Mouse (Mus musculus) telencephalon, adult 2 months (tissue): ENCODE data around the gene Bin2.
"Not testable (repeated sequence)": the region's sequence is repeated elsewhere in the genome, so short reads cannot be mapped to it uniquely, and the experiment has no call there.

Source experiments
- DNase-seq: peaks from one replicate; pipeline ENCODE4 v3.0.0-alpha.2; 2011; ENCODE audit warnings: low read depth, low spot score

Bin2 gene

DNA sequence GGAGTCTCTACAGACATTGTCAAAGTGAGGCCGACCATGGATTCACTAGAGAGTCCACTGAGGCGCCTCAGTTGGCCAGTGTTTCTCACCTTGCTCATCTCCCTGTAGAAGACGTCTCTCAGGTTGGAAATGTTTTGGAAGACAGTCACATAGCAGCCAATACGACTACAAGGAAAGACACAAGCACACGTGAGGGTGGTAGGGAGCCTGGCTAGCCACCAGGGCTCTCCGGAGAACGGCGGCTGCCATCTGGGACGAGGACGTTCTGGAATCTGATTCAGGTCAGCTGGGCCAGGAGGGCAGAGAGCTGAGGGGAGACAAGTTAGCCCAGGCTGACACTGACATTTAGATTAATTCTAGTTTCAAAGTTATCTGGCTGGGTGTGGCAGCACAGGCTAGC, 19.2 kb downstream of the Bin2 start:
- no peak for DNase-seq

- DNase-seq, result no peak
These were observed 23.2 kb downstream of the Bin2 start for GRCm38 (mm10) chr15:100646161-100646560.

- no peak for DNase-seq
These were observed 26.9 kb downstream of the Bin2 start for GRCm38 (mm10) chr15:100642451-100642850.

DNA sequence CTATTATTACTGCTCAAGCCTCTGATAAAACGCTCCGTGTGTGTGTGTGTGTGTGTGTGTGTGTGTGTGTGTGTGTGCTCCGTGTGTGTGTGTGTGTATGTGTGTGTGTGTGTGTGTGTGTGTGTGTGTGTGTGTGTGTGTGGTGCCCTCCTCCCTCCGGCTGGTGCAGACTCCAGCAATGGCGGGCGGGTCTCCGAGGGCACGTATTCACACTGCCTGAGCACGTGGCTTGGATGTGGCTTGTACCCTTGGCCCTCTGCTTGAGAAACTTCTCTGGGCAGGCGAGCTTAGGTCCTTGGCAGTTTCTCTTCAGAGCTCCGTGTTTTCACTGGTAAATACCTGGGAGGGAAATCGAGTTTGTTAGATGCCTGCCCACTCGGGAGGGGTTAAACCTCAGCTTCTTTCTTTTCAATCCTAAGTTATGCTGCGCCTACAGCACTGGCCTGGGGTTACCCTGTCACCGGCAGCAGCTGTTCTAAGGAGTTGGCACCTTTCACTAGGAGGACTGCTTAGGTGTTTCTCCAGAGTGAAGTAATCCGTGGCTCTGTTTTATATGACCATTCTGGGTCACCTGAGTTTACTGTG, 28.0 kb downstream of the Bin2 start:
- no peak for DNase-seq

DNA sequence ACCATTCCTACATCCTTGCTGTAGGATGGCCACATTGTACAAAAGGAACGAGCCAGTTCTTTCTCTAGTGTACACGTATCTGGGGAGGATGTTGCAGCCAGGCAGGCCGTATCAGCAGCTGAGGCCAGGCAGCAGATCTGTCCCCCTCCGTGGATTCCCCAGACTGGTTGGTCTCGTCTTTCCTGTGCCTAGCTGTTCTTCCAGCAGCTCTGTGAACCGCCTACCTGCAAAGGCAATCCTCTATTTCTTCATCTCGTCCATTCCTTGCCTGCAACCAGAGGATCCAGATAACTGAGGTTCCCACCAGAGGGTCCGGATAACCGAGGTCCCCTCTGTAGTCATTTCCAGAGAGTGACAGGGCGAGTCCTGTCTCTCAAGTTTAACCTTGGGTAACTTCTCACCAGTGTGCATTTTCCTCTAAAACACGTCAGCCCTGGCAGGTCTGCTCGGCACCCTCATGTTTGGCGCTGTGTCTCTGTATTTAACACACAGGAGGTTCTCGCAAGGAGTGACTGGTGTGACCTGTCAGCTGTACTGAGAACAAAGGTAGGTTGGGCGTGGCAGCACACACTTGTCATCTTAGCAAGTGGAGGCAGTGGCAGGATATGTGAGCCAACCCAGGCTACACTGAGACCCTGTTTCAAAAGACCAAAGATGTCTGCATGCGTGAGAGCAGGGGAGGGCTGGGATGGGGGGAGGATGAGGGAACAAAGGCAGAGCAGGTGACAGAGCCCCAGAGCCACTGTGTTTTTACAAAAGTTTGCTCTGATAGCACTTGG, 29.2 kb downstream of the Bin2 start:
- no peak for DNase-seq

- no peak for DNase-seq
These were observed 31.7 kb downstream of the Bin2 start for GRCm38 (mm10) chr15:100637661-100638060.

GRCm38 (mm10) chr15:100636700-100637501, 32.5 kb downstream of the Bin2 start, which contains the start of gene Smagp:
Smagp (minus strand) TSS chr15:100636940.
- DNase-seq, result no peak

DNA sequence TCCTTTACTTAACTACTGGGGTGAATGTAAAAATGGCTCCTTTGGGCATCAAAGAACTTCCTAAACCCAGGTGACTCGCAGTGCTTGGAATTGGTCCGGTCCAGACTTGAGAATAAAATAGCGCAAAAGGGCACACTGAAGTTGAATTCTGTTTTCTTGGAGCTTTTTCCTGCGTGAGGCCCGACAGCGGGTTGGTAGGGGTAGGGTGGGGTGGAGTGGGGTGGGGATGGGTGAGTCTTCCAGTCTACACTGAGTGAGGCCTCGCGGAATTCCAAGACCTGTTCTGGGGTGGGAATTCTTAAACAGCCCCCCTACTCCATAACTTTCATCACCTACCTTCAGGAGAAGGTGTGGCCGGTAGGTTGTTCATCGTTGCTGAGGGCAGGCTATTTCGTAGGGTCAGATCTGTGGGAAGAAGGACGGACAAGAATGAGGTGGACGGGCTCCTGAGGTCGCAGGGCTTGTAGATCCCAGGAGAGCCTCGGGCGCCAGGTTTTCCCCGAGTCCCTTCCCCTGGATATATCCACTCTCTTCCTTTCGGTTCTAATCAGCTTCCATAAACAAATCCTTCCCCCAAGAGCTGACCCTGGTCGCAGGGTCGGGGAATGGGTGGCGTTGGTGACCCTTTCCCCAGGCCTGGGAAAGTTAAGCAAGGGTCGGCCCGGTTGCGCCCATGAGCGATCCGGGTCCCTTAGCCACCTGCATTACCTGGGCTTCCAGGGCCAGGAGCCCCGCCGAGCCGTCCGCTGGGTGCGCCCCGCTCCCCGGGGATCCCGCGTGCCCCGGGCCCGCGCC, 33.3 kb downstream of the Bin2 start:
- no peak for DNase-seq

DNA sequence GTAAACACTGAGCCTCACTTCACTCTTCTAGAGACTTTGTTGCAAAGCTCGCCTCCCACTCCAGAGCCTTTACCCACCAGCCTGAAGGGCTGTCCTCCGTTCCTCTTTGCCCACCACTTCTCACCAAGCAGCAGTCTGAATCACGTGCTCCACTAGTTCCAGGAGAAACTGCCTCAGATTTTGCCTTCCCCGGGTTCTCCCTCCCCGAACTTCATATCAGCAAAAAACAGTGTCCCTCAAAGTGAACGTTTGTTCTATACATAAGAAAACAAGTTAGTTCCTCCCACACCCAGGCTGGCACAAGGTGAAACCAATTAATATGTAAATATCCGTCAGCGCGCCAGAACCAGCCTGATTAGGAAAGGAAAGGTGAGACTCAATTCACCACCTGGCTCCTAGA, 34.1 kb downstream of the Bin2 start:
- no peak for DNase-seq

DNA sequence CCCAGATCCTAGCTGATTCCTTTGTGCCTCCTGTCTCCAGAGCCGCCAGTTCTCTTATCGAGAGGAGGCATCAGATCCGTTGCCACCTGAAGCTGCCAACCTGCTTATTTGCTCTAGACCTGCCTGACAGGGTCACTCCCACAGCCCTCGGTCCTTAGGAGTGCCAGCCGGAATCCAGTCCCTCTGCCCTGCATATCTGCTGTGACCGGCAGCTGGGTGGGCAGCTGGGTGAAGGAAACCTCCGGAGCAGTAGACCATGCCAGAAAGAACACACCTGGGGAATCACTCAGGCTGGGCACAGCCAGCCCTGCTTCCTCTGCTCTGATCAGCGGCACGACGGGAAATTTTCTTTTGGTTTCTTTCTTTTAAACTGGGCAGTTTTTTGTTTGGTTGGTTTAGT, 36.0 kb downstream of the Bin2 start:
- DNase-seq, result no peak

- no peak for DNase-seq
These were observed 37.0 kb downstream of the Bin2 start for GRCm38 (mm10) chr15:100632323-100632722.

- DNase-seq, result no peak
These were observed 37.7 kb downstream of the Bin2 start for GRCm38 (mm10) chr15:100631454-100632170.

- no peak for DNase-seq
These were observed 39.2 kb downstream of the Bin2 start for GRCm38 (mm10) chr15:100630126-100630525.

DNA sequence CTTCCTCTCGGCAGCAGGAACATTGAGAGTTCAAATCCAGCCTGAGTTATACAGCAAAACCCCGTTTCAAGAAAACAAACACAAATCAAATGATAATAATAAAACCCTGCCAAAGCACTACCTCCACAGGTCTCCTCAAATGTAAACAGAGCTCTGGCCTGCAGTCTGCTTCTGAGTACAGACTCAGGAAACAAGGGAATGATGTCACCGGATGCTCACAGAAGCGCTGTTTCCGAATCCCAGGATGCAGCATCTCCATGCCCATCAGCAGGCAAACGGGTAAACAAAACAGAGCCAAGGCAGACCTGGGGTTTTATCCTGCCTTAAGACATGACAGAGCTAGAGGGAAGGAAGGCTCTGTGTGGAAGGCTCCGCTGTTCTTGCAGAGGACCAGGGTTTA, 40.6 kb downstream of the Bin2 start:
- DNase-seq, result no peak

DNA sequence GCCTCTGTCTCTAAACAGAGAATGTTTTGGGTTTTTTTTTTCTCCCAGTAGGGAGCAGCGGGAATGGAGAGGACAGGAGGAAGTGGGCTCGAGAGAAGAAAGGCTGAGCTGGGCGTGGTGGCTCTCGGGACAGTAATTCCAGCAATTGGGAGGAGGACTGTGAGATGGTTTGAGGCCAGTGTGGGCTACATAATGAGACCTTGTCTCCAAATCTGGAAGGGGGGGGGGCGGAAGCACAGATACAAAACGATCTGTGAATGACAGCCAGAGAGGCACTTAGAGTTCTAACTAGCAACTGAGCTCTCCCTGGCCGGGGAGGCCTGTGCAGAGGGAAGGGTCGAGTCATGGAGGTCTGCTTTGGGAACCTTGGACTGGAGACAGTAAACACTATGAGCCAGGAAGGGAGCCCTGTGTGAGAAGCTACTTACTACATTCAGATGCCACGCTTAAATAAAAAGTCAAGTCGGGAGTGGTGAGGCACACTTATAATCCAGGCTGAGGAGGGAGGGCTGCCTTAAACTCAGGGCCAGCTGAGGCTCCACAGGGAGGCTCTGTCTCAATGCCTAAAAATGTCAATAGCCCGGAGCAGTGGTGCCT, 41.5 kb downstream of the Bin2 start:
- no peak for DNase-seq

GRCm38 (mm10) chr15:100627287-100627686, 42.1 kb downstream of the Bin2 start:
- no peak for DNase-seq

- DNase-seq, result no peak
These were observed 44.9 kb downstream of the Bin2 start for GRCm38 (mm10) chr15:100624435-100624834.

DNA sequence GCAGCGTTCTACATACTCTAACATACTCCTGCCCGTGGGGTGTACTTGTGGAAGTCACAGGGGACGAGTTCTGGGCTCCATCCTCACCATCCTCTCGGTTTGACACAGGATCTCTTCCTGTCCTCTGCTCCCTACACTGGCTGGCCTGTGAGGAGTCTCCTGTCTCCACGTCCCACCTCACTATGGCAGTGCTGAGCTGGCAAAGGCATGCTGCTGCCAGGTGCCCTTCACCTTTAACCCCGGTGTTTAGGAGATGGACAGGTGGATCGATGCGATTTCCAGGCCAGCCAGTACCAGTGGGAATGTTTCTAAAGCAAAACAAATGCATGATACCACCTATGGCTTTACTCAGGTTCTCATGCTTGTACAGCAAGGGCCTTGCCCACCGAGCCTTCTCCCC, 45.6 kb downstream of the Bin2 start:
- no peak for DNase-seq

- DNase-seq, result peak; percentile 76
These were observed 47.2 kb downstream of the Bin2 start for GRCm38 (mm10) chr15:100622164-100622563.

DNA sequence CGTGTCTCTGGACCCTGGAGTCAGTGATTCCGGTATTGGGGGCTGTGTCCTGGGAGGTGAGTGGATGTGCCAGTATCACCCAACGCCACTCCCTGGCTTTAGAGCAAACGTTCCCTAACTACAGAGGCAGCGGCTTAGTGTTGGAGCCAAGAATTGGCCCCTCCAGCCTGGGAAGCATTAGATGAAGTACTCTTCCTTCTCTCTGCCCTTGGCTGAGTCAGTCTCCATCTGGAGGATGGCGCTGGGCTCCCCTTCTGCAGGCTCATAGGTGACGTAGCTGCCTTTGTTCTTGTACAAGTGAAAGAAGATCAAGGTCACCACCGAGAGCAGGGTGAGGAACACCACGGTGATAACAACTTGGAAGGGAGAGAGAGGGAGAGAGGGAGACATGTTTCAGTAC, 47.7 kb downstream of the Bin2 start:
- DNase-seq, result not testable (repeated sequence)

DNA sequence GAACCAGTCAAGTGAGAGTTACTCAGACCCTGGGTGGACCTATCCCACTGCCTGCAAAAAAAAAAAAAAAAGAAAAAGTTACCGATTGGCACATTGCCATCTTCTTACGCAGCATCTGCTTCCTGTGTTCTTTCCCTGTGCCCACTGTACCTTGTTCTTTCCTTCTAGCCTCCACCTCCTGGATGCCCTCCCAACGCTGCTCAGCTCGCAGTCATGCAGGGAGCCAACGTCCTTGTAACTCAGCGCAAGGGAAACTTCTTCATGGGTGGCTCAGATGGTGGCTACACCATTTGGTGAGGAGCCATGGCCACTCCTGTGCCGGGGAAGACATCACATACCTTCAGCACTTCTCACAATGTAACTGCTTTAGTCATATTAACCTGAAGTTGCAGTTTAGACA, 50.2 kb downstream of the Bin2 start:
- DNase-seq, result no peak
